Mouse (Mus musculus): ENCODE measurements around the gene Ppip5k2. TPM values are rescaled to one million over a fixed set of nuclear protein-coding genes. Genes with fewer than 3 reads are reported as not detected.

Gene Ppip5k2
- polyA plus RNA-seq, 1 experiment = 18.7 TPM

DNA sequence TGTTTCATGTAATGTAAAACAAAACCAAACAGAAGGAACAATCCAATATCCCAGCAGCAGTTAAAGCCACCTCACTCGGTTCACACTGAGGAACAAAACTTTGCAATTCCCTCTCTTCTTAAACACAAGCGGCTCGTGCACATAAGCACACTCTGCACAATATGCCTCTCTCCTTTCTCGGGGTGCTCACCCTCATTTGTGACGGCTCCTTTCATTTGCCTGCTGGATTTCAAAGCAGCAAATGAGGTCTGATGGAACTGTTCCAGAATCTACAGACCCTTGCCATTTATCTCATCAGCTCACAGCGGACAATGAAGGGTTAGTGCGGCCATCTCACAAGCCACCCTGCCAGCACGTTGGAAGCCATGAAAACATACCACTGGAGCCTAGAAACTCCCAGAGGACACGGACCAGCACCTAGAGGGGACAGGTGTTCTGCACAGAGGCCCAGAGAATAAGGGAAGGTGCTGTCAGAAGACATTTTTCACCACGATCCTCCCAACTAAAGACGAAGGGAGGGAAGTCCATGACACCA lies 55.8 kb downstream of the Ppip5k2 start:
- Histone ChIP-seq H3K4me3 (ENCODE audit: insufficient read depth, low read length) (no peak overlapping the region), H3K4me1 (ENCODE audit: control insufficient read depth, insufficient read depth, low read length) (peaks cover 31% of the 10 kb centered on the region), H3K27ac (ENCODE audit: insufficient read depth, low read depth, low read length) (peak overlapping the region; percentile 12; the same call in 1 of the 2 replicates)
- TF ChIP-seq CTCF (IDR thresholded peaks at IDR 0.05; ENCODE audit: low read depth, low read length) = no peak
- no peak for TF ChIP-seq POLR2A (IDR thresholded peaks at IDR 0.05; ENCODE audit: borderline replicate concordance, low read depth, low read length)

DNA sequence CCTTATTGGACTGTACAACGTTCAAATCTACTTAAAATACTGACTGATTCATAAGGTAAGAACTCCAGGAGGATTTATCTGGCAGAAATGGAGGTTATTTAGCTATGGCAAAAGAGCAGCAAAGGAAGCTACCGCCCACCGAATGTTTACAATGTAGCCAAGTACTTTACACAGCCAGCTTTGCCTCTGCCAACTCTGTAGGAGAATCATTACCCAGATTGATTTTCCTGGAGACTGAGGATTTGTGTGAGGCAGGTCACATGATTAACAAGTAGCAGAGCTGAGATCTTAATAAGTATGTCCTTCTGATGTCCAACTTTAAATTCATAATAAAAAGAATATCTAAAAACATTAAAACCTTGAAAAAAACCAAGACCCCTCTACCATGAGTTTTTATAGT lies 59.7 kb downstream of the Ppip5k2 start:
- no peak overlapping the region for H3K4me3 ChIP-seq (ENCODE audit: insufficient read depth, low read length)
- peaks cover 14% of the 10 kb centered on the region for H3K4me1 ChIP-seq (ENCODE audit: control insufficient read depth, insufficient read depth, low read length)
- TF ChIP-seq CTCF (IDR thresholded peaks at IDR 0.05; ENCODE audit: low read depth, low read length) = no peak
- no peak for TF ChIP-seq POLR2A (IDR thresholded peaks at IDR 0.05; ENCODE audit: borderline replicate concordance, low read depth, low read length)
- no peak overlapping the region for H3K27ac ChIP-seq (ENCODE audit: insufficient read depth, low read depth, low read length)

DNA sequence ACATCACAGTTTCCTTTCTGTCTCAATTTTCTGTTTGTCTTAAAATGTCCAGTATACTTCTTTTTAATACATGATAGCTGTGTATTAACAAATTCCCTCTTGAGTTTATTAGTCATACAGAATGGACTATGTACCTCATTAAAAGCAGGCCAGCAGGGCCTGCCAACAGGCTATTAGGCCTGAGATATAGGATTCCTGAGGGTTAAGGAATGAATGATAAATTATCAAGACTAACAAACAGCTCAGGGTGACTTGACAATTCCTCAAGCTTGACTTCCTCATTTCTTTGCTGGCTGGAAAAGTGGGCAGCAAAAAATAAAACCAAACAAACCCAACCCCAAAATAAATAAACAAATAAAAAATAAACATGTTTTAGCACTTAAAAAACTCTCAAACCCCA lies 64.8 kb downstream of the Ppip5k2 start:
- Histone ChIP-seq H3K27ac (ENCODE audit: insufficient read depth, low read depth, low read length) (peak overlapping the region; percentile 19; the same call in 1 of the 2 replicates), H3K4me1 (ENCODE audit: control insufficient read depth, insufficient read depth, low read length) (peaks cover 5% of the 10 kb centered on the region; the same call in 1 of the 2 replicates), H3K4me3 (ENCODE audit: insufficient read depth, low read length) (no peak overlapping the region)
- TF ChIP-seq POLR2A (IDR thresholded peaks at IDR 0.05; ENCODE audit: borderline replicate concordance, low read depth, low read length) (no peak), CTCF (IDR thresholded peaks at IDR 0.05; ENCODE audit: low read depth, low read length) (no peak)

DNA sequence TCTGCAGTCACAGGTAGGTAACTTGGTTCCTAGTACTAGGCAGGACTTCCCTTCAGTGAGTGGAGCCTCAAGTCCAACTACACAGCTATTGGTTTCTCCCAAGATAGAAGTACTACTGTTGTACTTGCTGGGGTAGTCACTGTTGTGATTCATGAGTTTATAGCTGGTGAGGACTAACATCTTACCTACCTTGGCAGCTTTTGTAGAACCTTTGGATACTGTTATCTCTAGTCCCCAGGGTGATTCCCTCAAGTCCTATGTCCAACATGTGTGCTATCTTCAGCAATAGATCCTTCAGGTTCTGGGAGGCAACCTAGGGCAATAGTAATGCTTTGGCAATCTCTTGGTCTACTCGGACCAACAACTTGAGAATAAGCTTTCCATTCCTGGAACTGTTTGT lies 65.6 kb downstream of the Ppip5k2 start:
- no peak overlapping the region for H3K4me3 ChIP-seq (ENCODE audit: insufficient read depth, low read length)
- H3K4me1 ChIP-seq (ENCODE audit: control insufficient read depth, insufficient read depth, low read length) = peaks cover 5% of the 10 kb centered on the region; the same call in 1 of the 2 replicates
- H3K27ac ChIP-seq (ENCODE audit: insufficient read depth, low read depth, low read length) = no peak overlapping the region
- TF ChIP-seq POLR2A (IDR thresholded peaks at IDR 0.05; ENCODE audit: borderline replicate concordance, low read depth, low read length) (no peak), CTCF (IDR thresholded peaks at IDR 0.05; ENCODE audit: low read depth, low read length) (no peak)

DNA sequence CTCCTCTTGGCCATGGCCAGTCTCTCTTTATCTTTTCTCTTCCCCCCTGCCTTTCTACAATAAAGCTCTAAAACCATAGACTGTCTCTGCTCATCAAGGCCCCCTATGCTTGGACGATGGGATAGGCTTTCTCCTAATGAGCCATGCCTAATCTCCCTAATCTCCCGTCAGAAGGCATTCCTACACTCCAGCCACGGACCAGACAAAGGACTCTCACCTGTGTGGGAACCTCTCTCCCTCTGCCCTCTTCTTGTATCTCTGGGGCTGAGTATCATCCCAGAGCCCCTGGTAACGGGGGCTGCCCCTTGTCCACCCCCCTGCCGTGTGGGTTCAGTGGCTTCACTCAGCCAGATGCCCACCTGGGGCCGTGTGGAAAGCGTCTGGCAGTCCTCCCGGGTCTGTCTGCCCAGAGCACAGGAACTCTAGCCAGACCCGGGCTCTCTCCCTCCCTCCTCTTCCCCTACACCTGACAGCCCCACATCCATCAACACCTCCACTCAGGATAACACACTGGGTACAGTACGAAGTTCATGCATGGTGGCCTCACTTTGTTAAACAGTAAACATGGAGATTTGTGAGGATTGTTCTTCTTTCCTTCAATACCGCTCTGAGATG lies 71.1 kb downstream of the Ppip5k2 start:
- Histone ChIP-seq H3K27ac (ENCODE audit: insufficient read depth, low read depth, low read length) (no peak overlapping the region), H3K4me3 (ENCODE audit: insufficient read depth, low read length) (no peak overlapping the region), H3K4me1 (ENCODE audit: control insufficient read depth, insufficient read depth, low read length) (no peaks in the 10 kb centered on the region)
- TF ChIP-seq POLR2A (IDR thresholded peaks at IDR 0.05; ENCODE audit: borderline replicate concordance, low read depth, low read length) (no peak), CTCF (IDR thresholded peaks at IDR 0.05; ENCODE audit: low read depth, low read length) (no peak)

DNA sequence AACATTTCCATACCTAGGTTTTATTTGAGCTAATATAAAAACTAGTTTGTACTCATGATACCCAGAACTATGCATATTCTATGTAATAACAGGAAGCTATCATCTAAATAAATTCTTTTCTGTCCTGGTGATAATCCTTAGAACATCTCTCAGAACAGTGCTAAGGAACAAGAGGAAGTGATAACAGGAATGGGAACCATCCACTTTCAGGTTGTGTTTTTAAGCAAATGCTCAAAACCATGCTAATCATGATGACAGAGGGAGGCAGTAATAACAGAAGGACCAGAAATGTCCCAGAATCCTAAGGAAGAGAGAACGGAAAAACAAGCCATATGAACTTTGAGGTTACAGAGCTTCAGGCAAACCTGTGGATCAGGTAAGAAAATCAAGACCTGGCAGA lies 72.9 kb downstream of the Ppip5k2 start:
- TF ChIP-seq CTCF (IDR thresholded peaks at IDR 0.05; ENCODE audit: low read depth, low read length) = no peak
- no peak for TF ChIP-seq POLR2A (IDR thresholded peaks at IDR 0.05; ENCODE audit: borderline replicate concordance, low read depth, low read length)
- no peaks in the 10 kb centered on the region for H3K4me1 ChIP-seq (ENCODE audit: control insufficient read depth, insufficient read depth, low read length)
- no peak overlapping the region for H3K27ac ChIP-seq (ENCODE audit: insufficient read depth, low read depth, low read length)
- H3K4me3 ChIP-seq (ENCODE audit: insufficient read depth, low read length) = no peak overlapping the region

DNA sequence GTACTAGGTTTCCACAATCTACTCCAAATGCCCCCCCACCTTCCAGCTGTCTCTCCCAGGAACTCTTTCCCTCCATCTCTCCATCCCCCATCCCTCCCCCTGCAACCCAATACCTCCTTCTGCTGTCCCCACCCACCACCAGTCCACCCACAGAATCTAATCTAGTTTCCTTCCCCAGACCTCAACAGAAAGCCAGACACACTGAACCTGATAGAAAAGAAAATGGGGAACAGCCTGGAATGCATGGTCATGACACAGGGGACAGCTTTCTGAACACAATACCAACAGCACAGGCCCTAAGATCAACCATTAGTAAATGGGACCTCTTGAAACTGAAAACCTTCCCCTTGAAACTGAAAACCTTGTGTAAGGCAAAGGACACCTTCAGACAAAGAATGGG lies 76.4 kb downstream of the Ppip5k2 start:
- H3K27ac ChIP-seq (ENCODE audit: insufficient read depth, low read depth, low read length) = no peak overlapping the region
- no peak overlapping the region for H3K4me3 ChIP-seq (ENCODE audit: insufficient read depth, low read length)
- no peak for TF ChIP-seq CTCF (IDR thresholded peaks at IDR 0.05; ENCODE audit: low read depth, low read length)
- TF ChIP-seq POLR2A (IDR thresholded peaks at IDR 0.05; ENCODE audit: borderline replicate concordance, low read depth, low read length) = no peak
- no peaks in the 10 kb centered on the region for H3K4me1 ChIP-seq (ENCODE audit: control insufficient read depth, insufficient read depth, low read length)

DNA sequence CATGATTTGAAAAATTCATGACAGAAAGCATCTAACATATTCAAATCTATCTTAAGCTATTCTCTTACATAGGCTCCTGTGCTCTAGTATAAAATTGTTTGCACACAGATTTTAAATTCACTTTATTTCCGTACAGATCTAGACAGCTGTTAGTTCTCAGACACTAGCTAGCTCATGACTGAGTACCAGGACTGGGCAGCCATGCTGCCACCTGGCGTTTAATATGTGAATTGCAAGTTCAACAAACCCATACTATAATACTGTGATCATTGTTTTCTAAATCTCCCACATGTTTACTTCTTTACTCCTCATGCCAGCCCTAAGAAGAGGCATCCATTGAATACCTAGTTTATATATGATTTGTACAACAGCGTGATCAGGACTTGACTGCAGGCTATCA lies 81.5 kb downstream of the Ppip5k2 start:
- Histone ChIP-seq H3K4me1 (ENCODE audit: control insufficient read depth, insufficient read depth, low read length) (peaks cover 7% of the 10 kb centered on the region), H3K4me3 (ENCODE audit: insufficient read depth, low read length) (no peak overlapping the region), H3K27ac (ENCODE audit: insufficient read depth, low read depth, low read length) (no peak overlapping the region)
- no peak for TF ChIP-seq POLR2A (IDR thresholded peaks at IDR 0.05; ENCODE audit: borderline replicate concordance, low read depth, low read length)
- TF ChIP-seq CTCF (IDR thresholded peaks at IDR 0.05; ENCODE audit: low read depth, low read length) = peak; percentile 28; the same call in 1 of the 2 replicates

DNA sequence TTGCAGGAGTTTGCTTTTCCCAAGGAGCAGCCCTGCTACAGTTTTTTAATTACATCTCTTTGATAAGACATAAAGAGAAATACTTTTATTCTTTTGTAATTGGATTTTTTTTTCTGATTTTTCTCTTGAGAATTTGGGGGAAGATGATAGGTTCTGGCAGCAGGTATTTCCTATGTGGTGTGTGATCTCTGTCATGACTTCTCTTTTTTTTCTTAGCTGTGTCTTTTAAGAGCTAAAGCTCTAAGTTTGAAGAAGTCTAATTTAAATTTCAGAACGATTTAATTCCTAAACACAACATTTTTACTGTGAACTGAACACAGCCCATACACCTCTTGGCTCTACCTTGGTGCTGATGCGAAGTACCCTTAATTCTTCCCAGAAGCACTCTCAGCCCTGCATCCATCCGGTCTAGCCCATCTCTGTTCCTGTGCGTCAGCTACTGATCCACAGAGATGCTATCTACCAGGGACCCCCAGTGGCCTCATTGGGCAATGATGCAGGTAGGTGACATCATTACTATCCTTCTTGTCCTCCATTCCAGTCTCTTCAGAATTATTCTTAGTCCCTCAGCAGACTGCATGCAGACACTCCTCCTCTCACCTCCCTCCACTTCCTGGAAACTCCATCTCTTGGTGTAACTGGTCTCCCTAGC lies 93.6 kb downstream of the Ppip5k2 start:
- Histone ChIP-seq H3K27ac (ENCODE audit: insufficient read depth, low read depth, low read length) (peak overlapping the region; percentile 47), H3K4me3 (ENCODE audit: insufficient read depth, low read length) (no peak overlapping the region), H3K4me1 (ENCODE audit: control insufficient read depth, insufficient read depth, low read length) (peaks cover 24% of the 10 kb centered on the region)
- TF ChIP-seq POLR2A (IDR thresholded peaks at IDR 0.05; ENCODE audit: borderline replicate concordance, low read depth, low read length) (no peak), CTCF (IDR thresholded peaks at IDR 0.05; ENCODE audit: low read depth, low read length) (no peak)

DNA sequence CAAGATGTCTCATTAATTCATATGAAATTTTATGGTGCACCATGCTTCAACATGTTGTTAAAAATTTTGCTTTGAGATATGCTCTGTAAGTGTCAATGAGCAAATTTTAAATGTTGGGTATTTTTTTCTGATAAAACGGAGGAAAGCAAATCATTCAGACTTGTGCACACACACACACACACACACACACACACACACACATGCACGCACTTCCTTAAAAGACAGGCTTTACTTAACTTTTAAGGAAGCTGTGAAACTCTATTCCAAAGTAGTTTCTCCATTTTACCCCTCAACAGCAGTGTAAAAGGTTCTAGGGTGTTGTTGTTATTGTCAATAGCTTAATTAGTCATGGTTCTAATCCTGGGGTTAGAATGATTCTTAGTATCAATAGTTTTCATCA lies 94.1 kb downstream of the Ppip5k2 start:
- TF ChIP-seq CTCF (IDR thresholded peaks at IDR 0.05; ENCODE audit: low read depth, low read length) = no peak
- no peak for TF ChIP-seq POLR2A (IDR thresholded peaks at IDR 0.05; ENCODE audit: borderline replicate concordance, low read depth, low read length)
- Histone ChIP-seq H3K27ac (ENCODE audit: insufficient read depth, low read depth, low read length) (peak overlapping the region; percentile 47), H3K4me1 (ENCODE audit: control insufficient read depth, insufficient read depth, low read length) (peaks cover 27% of the 10 kb centered on the region), H3K4me3 (ENCODE audit: insufficient read depth, low read length) (no peak overlapping the region)

All from bone marrow macrophage, adult 2 months (primary cell).